Mouse (Mus musculus): ENCODE data around the gene Tfap2c. TPM values are rescaled to one million over a fixed set of nuclear protein-coding genes. Genes with fewer than 3 reads are reported as not detected.

Gene Tfap2c
- under 1 TPM in 1 of 4 experiments, not detected in 3; 0.11 TPM for total RNA-seq (2022)

GRCm38 (mm10) chr2:172549371-172550155 is at the start of gene Tfap2c:
Gene Tfap2c, plus strand, starts transcription at chr2:172549593.
- DNase-seq (ENCODE audit: low spot score in 2 of 2): no peak

- DNase-seq (ENCODE audit: low spot score in 2 of 2): no peak
These were observed 48.6 kb upstream of the Tfap2c start for GRCm38 (mm10) chr2:172500752-172501316.

GRCm38 (mm10) chr2:172501341-172501740 is 48.1 kb upstream of the Tfap2c start:
- no peak for DNase-seq (ENCODE audit: low spot score in 2 of 2)

GRCm38 (mm10) chr2:172502168-172502567 is 47.2 kb upstream of the Tfap2c start:
- no peak for DNase-seq (ENCODE audit: low spot score in 2 of 2)

- no peak for DNase-seq (ENCODE audit: low spot score in 2 of 2)
These were observed 43.3 kb upstream of the Tfap2c start for GRCm38 (mm10) chr2:172506121-172506520.

GRCm38 (mm10) chr2:172510056-172510712 is 39.2 kb upstream of the Tfap2c start:
- no peak for DNase-seq (ENCODE audit: low spot score in 2 of 2)

- no peak for DNase-seq (ENCODE audit: low spot score in 2 of 2)
These were observed 38.5 kb upstream of the Tfap2c start for GRCm38 (mm10) chr2:172510899-172511298.

- no peak for DNase-seq (ENCODE audit: low spot score in 2 of 2)
These were observed 32.9 kb upstream of the Tfap2c start for GRCm38 (mm10) chr2:172516407-172516992.

- no peak for DNase-seq (ENCODE audit: low spot score in 2 of 2)
These were observed 28.6 kb upstream of the Tfap2c start for GRCm38 (mm10) chr2:172520616-172521371.

GRCm38 (mm10) chr2:172522528-172522927 is 26.9 kb upstream of the Tfap2c start:
- DNase-seq (ENCODE audit: low spot score in 2 of 2): no peak

- no peak for DNase-seq (ENCODE audit: low spot score in 2 of 2)
These were observed 22.2 kb upstream of the Tfap2c start for GRCm38 (mm10) chr2:172527175-172527574.

- no peak for DNase-seq (ENCODE audit: low spot score in 2 of 2)
These were observed 5.4 kb upstream of the Tfap2c start for GRCm38 (mm10) chr2:172543987-172544386.

- no peak for DNase-seq (ENCODE audit: low spot score in 2 of 2)
These were observed 4.7 kb upstream of the Tfap2c start for GRCm38 (mm10) chr2:172544601-172545127.

GRCm38 (mm10) chr2:172545592-172546235 is 3.7 kb upstream of the Tfap2c start:
- DNase-seq (ENCODE audit: low spot score in 2 of 2): no peak

GRCm38 (mm10) chr2:172546551-172546950 is 2.8 kb upstream of the Tfap2c start:
- no peak for DNase-seq (ENCODE audit: low spot score in 2 of 2)

- no peak for DNase-seq (ENCODE audit: low spot score in 2 of 2)
These were observed 2.3 kb upstream of the Tfap2c start for GRCm38 (mm10) chr2:172547116-172547515.

- DNase-seq (ENCODE audit: low spot score in 2 of 2): no peak
These were observed 1.4 kb upstream of the Tfap2c start for GRCm38 (mm10) chr2:172547807-172548586.

- DNase-seq (ENCODE audit: low spot score in 2 of 2): no peak
These were observed 629 bp upstream of the Tfap2c start for GRCm38 (mm10) chr2:172548672-172549255.

GRCm38 (mm10) chr2:172550364-172551080 is 1.1 kb downstream of the Tfap2c start:
- DNase-seq (ENCODE audit: low spot score in 2 of 2): peak in 1 of 2 experiments; percentile 31

Measured in layer of hippocampus, adult 8-10 months (tissue).